Comparison of ENCODE assay signal across 21 mouse cellular contexts in the genomic region with DNA sequence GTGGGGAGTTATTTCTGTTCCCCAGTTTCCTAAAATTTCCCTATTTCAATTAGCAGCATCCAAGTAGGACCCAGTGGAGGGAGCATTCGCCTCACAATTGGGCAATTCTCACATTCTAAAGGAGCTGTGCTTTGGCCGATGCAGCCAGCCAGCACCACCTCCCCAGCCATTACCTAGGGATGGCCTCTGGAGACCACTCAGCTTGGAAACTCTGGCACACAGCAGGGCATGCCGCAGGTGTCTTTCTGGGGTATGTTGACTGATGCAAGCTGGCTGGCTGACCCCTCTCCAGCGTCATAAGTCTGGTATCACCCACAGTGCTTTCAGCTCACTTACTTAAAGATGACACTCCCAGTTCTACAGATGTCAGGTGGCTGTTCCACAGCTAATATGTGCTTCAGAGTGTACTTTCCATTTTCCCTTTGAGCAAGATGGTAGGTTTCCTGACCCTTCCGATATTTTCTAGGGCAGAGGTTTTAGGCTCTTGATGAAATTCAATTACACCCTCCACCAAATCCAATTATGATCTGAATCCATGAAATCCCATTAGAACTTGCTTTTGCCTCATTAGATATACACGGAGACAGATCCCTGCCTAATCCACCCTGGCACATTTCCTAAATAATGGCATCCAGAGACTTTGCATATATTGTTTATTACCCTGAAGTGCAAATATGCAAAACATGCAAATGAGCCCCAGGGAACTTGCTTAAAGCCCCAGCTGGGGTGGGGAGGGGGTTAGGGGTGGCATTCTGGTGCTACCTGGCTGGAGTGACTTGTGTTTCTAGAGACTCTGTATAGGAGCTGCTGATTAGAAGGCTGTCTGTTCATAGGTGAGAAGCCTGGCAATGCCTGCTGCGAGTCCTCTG.
DNase-seq lines count a peak whose midpoint lies in the region; ATAC-seq and TF ChIP-seq lines count a peak whose summit lies in the region.
"Had no signal": no experiment of that assay in that cellular context is flagged by ENCODE, and none has a peak within 500 bp of the region (broad histone marks: within the 10 kb centered on the region; RNA-seq: fewer than 3 reads in every experiment).

No protein-coding gene starts in this region.

- intact Hi-C loops in heart, postnatal 36 days (cut with DNase I) = no loop called here

- WGBS in hindbrain, embryonic 13.5 days = 36% methylated on average over 7 of the region's 7 CpGs
- 46% methylated on average over 7 of the region's 7 CpGs for WGBS in hindbrain, embryonic 10.5 days
- 33% methylated on average over 7 of the region's 7 CpGs for WGBS in hindbrain, postnatal 0 days
- WGBS in liver, embryonic 11.5 days = 42% methylated on average over 7 of the region's 7 CpGs

- H3K9me3 ChIP-seq in hindbrain, embryonic 13.5 days = no peaks in the 10 kb centered on the region
- H3K9me3 ChIP-seq in hindbrain, embryonic 10.5 days = no peaks in the 10 kb centered on the region
- no peaks in the 10 kb centered on the region for H3K9me3 ChIP-seq in hindbrain, postnatal 0 days (ENCODE audit: low read length)
- no peaks in the 10 kb centered on the region for H3K9me3 ChIP-seq in liver, embryonic 11.5 days (ENCODE audit: control insufficient read depth, low read length)
- H3K9me3 ChIP-seq: embryonic facial prominence, embryonic 13.5 days; heart, embryonic 13.5 days; limb, embryonic 13.5 days had no signal

- H3K27me3 ChIP-seq in hindbrain, embryonic 13.5 days = no peaks in the 10 kb centered on the region
- no peaks in the 10 kb centered on the region for H3K27me3 ChIP-seq in hindbrain, embryonic 10.5 days (ENCODE audit: insufficient read depth, poor library complexity, severe bottlenecking)
- H3K27me3 ChIP-seq in hindbrain, postnatal 0 days (ENCODE audit: insufficient read depth, low read length) = no peaks in the 10 kb centered on the region
- no peaks in the 10 kb centered on the region for H3K27me3 ChIP-seq in liver, embryonic 11.5 days (replicated peaks; ENCODE audit: control insufficient read depth, insufficient read depth, low read length)
- H3K27me3 ChIP-seq: embryonic facial prominence, embryonic 13.5 days; heart, embryonic 13.5 days; limb, embryonic 13.5 days had no signal

- H3K4me3 ChIP-seq in hindbrain, embryonic 13.5 days = no peak overlapping the region
- no peak overlapping the region for H3K4me3 ChIP-seq in hindbrain, embryonic 10.5 days
- H3K4me3 ChIP-seq in hindbrain, postnatal 0 days (ENCODE audit: low read length) = no peak overlapping the region
- no peak overlapping the region for H3K4me3 ChIP-seq in liver, embryonic 11.5 days (ENCODE audit: low read depth, low read length)
- H3K4me3 ChIP-seq: embryonic facial prominence, embryonic 13.5 days; gastrocnemius, adult 2 months; heart, embryonic 13.5 days; limb, embryonic 13.5 days had no signal

- no peak for ATAC-seq in hindbrain, embryonic 13.5 days (ENCODE audit: low FRiP score)
- no peak; the same call in 1 of the 2 replicates for ATAC-seq in hindbrain, postnatal 0 days
- ATAC-seq in liver, embryonic 11.5 days (replicated peaks; ENCODE audit: low FRiP score) = no peak

- peak overlapping the region; percentile 41 for H3K27ac ChIP-seq in hindbrain, embryonic 13.5 days
- no peak overlapping the region for H3K27ac ChIP-seq in hindbrain, embryonic 10.5 days
- H3K27ac ChIP-seq in hindbrain, postnatal 0 days = peak overlapping the region; percentile 16; the same call in 1 of the 2 replicates
- H3K27ac ChIP-seq in liver, embryonic 11.5 days (ENCODE audit: low read depth, low read length) = no peak overlapping the region
- H3K27ac ChIP-seq: embryonic facial prominence, embryonic 13.5 days; gastrocnemius, adult 2 months; heart, embryonic 13.5 days; limb, embryonic 13.5 days; liver, embryonic 14.5 days; macrophage had no signal

- no peaks in the 10 kb centered on the region for H3K36me3 ChIP-seq in hindbrain, embryonic 13.5 days
- no peaks in the 10 kb centered on the region for H3K36me3 ChIP-seq in hindbrain, embryonic 10.5 days
- no peaks in the 10 kb centered on the region for H3K36me3 ChIP-seq in hindbrain, postnatal 0 days (ENCODE audit: insufficient read depth, low read length)
- H3K36me3 ChIP-seq in liver, embryonic 11.5 days (ENCODE audit: control insufficient read depth, insufficient read depth, low read length) = no peaks in the 10 kb centered on the region
- H3K36me3 ChIP-seq: embryonic facial prominence, embryonic 13.5 days; heart, embryonic 13.5 days; limb, embryonic 13.5 days had no signal

- no peak for TF ChIP-seq CTCF in hindbrain, postnatal 0 days (IDR thresholded peaks at IDR 0.05; ENCODE audit: low read depth)

- H3K4me2 ChIP-seq in hindbrain, embryonic 13.5 days = no peak overlapping the region
- no peak overlapping the region for H3K4me2 ChIP-seq in hindbrain, postnatal 0 days (ENCODE audit: low read depth, low read length)
- H3K4me2 ChIP-seq in liver, embryonic 11.5 days = no peak overlapping the region
- H3K4me2 ChIP-seq: embryonic facial prominence, embryonic 13.5 days; heart, embryonic 13.5 days; limb, embryonic 13.5 days had no signal

- DNase-seq in hindbrain, embryonic 10.5 days (ENCODE audit: low spot score) = no peak
- peak; percentile 73 for DNase-seq in MN1 (ENCODE audit: low spot score)
- peak; percentile 63 for DNase-seq in hindbrain, postnatal 0 days (ENCODE audit: low spot score)
- peak; percentile 15 for DNase-seq in retina, adult 2 months (ENCODE audit: low read depth, low spot score)
- DNase-seq in heart, postnatal 36 days = no peak
- no peak for DNase-seq in liver, embryonic 11.5 days (ENCODE audit: low spot score)
- DNase-seq: adrenal gland, adult 2 months; B cell, adult 2 months; cerebellum, adult 9-11 months; gastrocnemius, adult 2 months; kidney, adult 9 months; kidney, postnatal 25 days; layer of hippocampus, adult 9-11 months; right cerebral cortex, postnatal 25 days; thymus, adult 18-20 months had no signal

- no peak overlapping the region for H3K9ac ChIP-seq in hindbrain, embryonic 13.5 days
- no peak overlapping the region for H3K9ac ChIP-seq in hindbrain, postnatal 0 days (replicated peaks; ENCODE audit: low read length)
- H3K9ac ChIP-seq in liver, embryonic 11.5 days (ENCODE audit: low read depth, low read length) = no peak overlapping the region
- H3K9ac ChIP-seq: embryonic facial prominence, embryonic 13.5 days; heart, embryonic 13.5 days; limb, embryonic 13.5 days; liver, embryonic 14.5 days had no signal

- peaks cover 8% of the 10 kb centered on the region; the same call in 1 of the 2 replicates for H3K4me1 ChIP-seq in hindbrain, embryonic 13.5 days (replicated peaks)
- H3K4me1 ChIP-seq in hindbrain, embryonic 10.5 days (replicated peaks) = no peaks in the 10 kb centered on the region; the same call in 1 of the 2 replicates
- no peaks in the 10 kb centered on the region for H3K4me1 ChIP-seq in hindbrain, postnatal 0 days (ENCODE audit: insufficient read depth, low read length)
- H3K4me1 ChIP-seq in liver, embryonic 11.5 days (replicated peaks; ENCODE audit: control insufficient read depth, insufficient read depth, low read length) = no peaks in the 10 kb centered on the region
- H3K4me1 ChIP-seq: heart, embryonic 13.5 days; limb, embryonic 13.5 days had no signal

Comparison
In these comparisons a context has a peak if more than half of its experiments do, and no peak if none do; other contexts are left out.
1. H3K27ac ChIP-seq: peak in hindbrain, embryonic 13.5 days (single experiment) and hindbrain, postnatal 0 days (single experiment); none in hindbrain, embryonic 10.5 days (single experiment) and liver, embryonic 11.5 days (single experiment).
2. DNase-seq: peak in MN1 (single experiment), hindbrain, postnatal 0 days (single experiment) and retina, adult 2 months (single experiment); none in hindbrain, embryonic 10.5 days (single experiment), heart, postnatal 36 days (0 of 2) and liver, embryonic 11.5 days (single experiment).